Mouse (Mus musculus) thymus, adult 2 months (tissue): Measurements from ENCODE around the gene Omd.

Source experiments
- CTCF ChIP-seq: fragments of 200-500 bp; IDR thresholded peaks from 2 replicates; pipeline ENCODE4 v1.5.1; 2012; ENCODE audit warnings: mild to moderate bottlenecking, control low read depth, low read length, moderate library complexity, borderline replicate concordance; ENCODE audit not compliant: control insufficient read depth, poor library complexity, insufficient read depth; ENCODE audit errors: extremely low read depth
- POLR2A ChIP-seq: fragments of 200-500 bp; IDR thresholded peaks from 2 replicates; pipeline ENCODE4 v1.6.1; 2012; ENCODE audit warnings: mild to moderate bottlenecking, low read length, control low read depth, moderate library complexity; ENCODE audit not compliant: control insufficient read depth, poor library complexity, insufficient read depth; ENCODE audit errors: extremely low read depth

GRCm38 (mm10) chr13:49547563-49548150 lies 34.6 kb upstream of the Omd start:
- TF ChIP-seq CTCF (no peak), POLR2A (no peak)
